Mouse (Mus musculus): ENCODE results near the gene Cfap221. TPM values are rescaled to one million over a fixed set of nuclear protein-coding genes. Genes with fewer than 3 reads are reported as not detected.

The Cfap221 gene
- polyA plus RNA-seq, 1 experiment from 2014 or later: 0.48 TPM

- ATAC-seq (replicated peaks): no peak
- no peak overlapping the region for H3K9ac ChIP-seq
- H3K4me3 ChIP-seq: no peak overlapping the region
- no peak overlapping the region for H3K4me2 ChIP-seq
- no peak overlapping the region for H3K27ac ChIP-seq
- WGBS: 67% methylated on average over 1 of the region's 1 CpGs
- H3K27me3 ChIP-seq (replicated peaks): no peaks in the 10 kb centered on the region
- no peaks in the 10 kb centered on the region for H3K9me3 ChIP-seq
- no peaks in the 10 kb centered on the region for H3K36me3 ChIP-seq (replicated peaks)
- no peaks in the 10 kb centered on the region for H3K4me1 ChIP-seq
These were observed 67.3 kb downstream of the Cfap221 start for GRCm38 (mm10) chr1:119929715-119930114.

GRCm38 (mm10) chr1:119919299-119919698 is 77.7 kb downstream of the Cfap221 start:
- no peak for ATAC-seq (replicated peaks)
- no peak overlapping the region for H3K27ac ChIP-seq
- no peak overlapping the region for H3K9ac ChIP-seq
- H3K4me1 ChIP-seq: no peaks in the 10 kb centered on the region
- H3K36me3 ChIP-seq (replicated peaks): no peaks in the 10 kb centered on the region
- H3K9me3 ChIP-seq: no peaks in the 10 kb centered on the region
- no peak overlapping the region for H3K4me3 ChIP-seq
- no peak overlapping the region for H3K4me2 ChIP-seq
- no peaks in the 10 kb centered on the region for H3K27me3 ChIP-seq (replicated peaks)
- WGBS: 60% methylated on average over 4 of the region's 4 CpGs

- WGBS: 86% methylated on average over 5 of the region's 5 CpGs
- peaks cover 8% of the 10 kb centered on the region for H3K4me1 ChIP-seq
These were observed 80.1 kb downstream of the Cfap221 start for GRCm38 (mm10) chr1:119916823-119917371.

DNA sequence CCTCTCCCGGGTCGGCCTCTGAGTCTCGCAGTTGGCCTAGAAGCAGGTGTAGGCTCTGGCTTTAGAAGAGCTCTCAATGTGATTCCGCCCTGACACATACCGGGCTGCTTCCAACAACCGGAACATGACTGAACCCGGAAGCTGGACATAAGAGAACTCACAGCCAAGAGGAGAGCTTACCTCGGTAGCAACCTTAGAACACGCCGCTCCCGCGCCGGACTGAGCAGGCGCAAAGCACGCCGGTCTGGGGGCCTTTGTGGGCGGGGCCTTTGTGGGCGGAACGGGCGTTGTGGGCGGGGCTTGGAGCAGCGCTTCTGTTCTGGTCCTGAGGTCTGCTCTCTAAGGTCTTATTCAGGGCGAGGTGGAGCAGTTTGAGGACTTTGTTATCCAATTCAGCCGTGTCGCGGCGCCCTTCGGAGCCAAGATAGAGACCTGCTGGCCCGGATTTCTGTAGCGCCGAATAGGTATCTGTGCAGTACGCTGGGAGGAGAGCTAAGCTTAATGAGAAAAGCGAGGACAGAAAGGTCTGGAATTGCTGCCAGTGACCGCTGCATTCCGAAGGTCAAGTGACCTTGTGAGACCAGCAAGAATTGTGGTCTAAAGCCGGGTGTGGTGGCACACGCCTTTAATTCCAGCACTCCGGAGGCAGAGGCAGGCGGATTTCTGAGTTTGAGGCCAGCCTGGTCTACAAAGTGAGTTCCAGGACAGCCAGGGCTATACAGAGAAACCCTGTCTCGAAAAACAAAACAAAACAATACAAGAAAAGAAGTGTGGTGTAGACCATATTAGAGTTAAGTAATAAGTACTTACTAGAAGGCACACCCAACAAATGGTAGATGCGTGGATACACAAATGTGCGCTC is 83.8 kb downstream of the Cfap221 start, which contains the start of gene Tmem177:
Gene Tmem177, minus strand, starts transcription at position 256 of the 862 bp plus-strand sequence.
- H3K9me3 ChIP-seq: no peaks in the 10 kb centered on the region
- peak within 1 kb of the TSS; percentile 49 for H3K4me3 ChIP-seq
- H3K4me1 ChIP-seq: peaks cover 9% of the 10 kb centered on the region
- peak within 1 kb of the TSS; percentile 57 for H3K4me2 ChIP-seq
- no peaks in the 10 kb centered on the region for H3K27me3 ChIP-seq (replicated peaks)
- peak within 1 kb of the TSS; percentile 49 for H3K9ac ChIP-seq
- H3K36me3 ChIP-seq (replicated peaks): no peaks in the 10 kb centered on the region
- WGBS: 10% methylated on average over 42 of the region's 42 CpGs
- peak; percentile 98 for ATAC-seq (replicated peaks)
- peak within 1 kb of the TSS; percentile 67 for H3K27ac ChIP-seq

More at GRCm38 (mm10) chr1:119916823-119917371, 80.1 kb downstream of the Cfap221 start:
- H3K4me2 ChIP-seq: no peak overlapping the region
- no peak overlapping the region for H3K9ac ChIP-seq
- H3K4me3 ChIP-seq: no peak overlapping the region
- no peaks in the 10 kb centered on the region for H3K36me3 ChIP-seq (replicated peaks)
- H3K27ac ChIP-seq: no peak overlapping the region
- H3K27me3 ChIP-seq (replicated peaks): no peaks in the 10 kb centered on the region
- no peaks in the 10 kb centered on the region for H3K9me3 ChIP-seq
- no peak for ATAC-seq (replicated peaks)

DNA sequence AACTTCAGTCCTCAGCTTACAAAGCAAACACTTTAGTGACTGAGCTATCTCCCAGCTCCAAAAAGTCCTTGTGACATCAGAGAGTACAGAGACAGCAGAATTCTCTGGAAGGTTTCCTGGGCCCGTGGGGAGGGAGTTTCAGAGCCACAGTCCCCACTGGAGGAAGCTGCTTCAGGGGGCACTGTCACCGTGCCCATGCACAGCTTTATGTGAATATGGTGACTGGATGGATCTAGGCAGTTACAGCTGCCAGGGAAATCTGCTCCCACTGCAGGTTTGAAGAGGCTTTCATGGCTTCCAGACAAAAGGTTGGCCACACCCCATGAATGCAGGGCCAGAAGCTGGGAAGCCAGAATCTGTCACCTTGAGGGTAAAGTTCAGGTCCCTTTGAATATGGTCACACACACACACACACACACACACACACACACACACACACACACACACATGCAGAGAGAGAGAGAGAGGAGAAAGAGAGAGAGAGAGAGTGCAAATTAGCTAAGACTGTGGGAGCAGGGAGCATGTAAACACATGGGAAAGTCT is 89.8 kb downstream of the Cfap221 start:
- WGBS: 67% methylated on average over 2 of the region's 2 CpGs

DNA sequence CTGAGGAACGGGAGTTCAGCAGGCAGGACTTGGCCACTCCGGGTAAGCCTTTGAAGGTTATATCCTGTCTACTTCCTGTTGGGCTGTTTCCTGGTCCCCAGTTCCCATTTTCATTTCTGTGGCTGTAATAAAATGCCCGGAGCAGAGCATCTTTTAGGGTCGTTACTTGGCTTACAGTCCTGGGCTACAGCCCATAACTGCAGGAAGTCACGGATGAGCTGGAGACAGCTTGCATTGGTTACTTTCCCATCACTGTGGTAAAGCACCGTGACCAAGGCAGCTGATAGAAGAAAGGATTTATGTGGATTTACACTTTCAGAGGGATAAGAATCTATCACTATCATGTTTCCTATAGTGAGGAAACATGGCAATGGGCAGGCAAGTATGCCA is 93.8 kb downstream of the Cfap221 start:
- Histone ChIP-seq H3K27ac (peak overlapping the region; percentile 58; the same call in 1 of the 2 replicates), H3K9ac (no peak overlapping the region), H3K9me3 (no peaks in the 10 kb centered on the region), H3K36me3 (replicated peaks) (no peaks in the 10 kb centered on the region), H3K4me3 (no peak overlapping the region), H3K27me3 (replicated peaks) (no peaks in the 10 kb centered on the region), H3K4me1 (peaks cover 16% of the 10 kb centered on the region), H3K4me2 (no peak overlapping the region)
- 54% methylated on average over 6 of the region's 6 CpGs for WGBS
- ATAC-seq (replicated peaks): no peak

More for the DNA sequence above, 89.8 kb downstream of the Cfap221 start:
- no peaks in the 10 kb centered on the region for H3K36me3 ChIP-seq (replicated peaks)
- H3K27me3 ChIP-seq (replicated peaks): no peaks in the 10 kb centered on the region
- peaks cover 11% of the 10 kb centered on the region for H3K4me1 ChIP-seq
- no peak overlapping the region for H3K27ac ChIP-seq
- H3K4me2 ChIP-seq: no peak overlapping the region
- no peak overlapping the region for H3K9ac ChIP-seq
- no peak overlapping the region for H3K4me3 ChIP-seq
- H3K9me3 ChIP-seq: no peaks in the 10 kb centered on the region
- ATAC-seq (replicated peaks): no peak

DNA sequence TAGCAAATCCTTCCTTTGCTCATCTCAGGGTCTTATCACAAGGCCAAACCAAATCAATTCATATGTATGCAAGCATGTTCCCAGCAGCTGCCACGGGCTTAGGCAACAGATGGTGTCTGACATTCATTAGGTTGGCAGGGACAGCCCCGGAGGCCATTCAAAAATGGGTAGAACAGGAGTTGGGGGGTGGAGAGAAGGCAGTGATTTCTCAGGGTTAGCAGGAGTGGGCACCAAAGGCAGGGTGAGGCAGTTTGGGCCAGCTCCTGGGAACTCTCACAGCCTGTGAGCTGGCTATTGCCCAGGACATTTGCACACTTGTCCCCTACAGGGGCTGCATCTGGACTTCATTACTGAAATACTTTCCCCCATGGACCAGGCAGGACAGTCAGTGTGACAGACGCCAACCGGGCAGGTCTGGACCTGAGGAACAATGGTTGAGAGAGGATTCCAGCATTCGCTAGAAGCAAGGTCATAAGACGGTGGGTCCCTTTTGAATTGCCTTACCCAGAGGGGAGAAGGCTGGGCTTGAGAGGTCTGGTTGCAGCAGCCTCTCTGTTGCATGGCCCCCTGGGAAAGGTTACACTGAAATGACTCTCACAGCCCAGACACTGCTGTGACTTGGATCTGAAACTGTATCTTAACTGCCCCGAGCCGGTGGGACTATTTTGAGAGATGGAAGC is 94.3 kb downstream of the Cfap221 start:
- H3K9me3 ChIP-seq: no peaks in the 10 kb centered on the region
- 26% methylated on average over 8 of the region's 8 CpGs for WGBS
- ATAC-seq (replicated peaks): peak; percentile 83
- H3K4me2 ChIP-seq: no peak overlapping the region
- no peak overlapping the region for H3K4me3 ChIP-seq
- no peaks in the 10 kb centered on the region for H3K36me3 ChIP-seq (replicated peaks)
- H3K27ac ChIP-seq: peak overlapping the region; percentile 58
- H3K4me1 ChIP-seq: peaks cover 16% of the 10 kb centered on the region
- no peak overlapping the region for H3K9ac ChIP-seq
- H3K27me3 ChIP-seq (replicated peaks): no peaks in the 10 kb centered on the region

GRCm38 (mm10) chr1:119899195-119900123 is 97.6 kb downstream of the Cfap221 start:
- peak; percentile 78 for ATAC-seq (replicated peaks)
- peaks cover 16% of the 10 kb centered on the region for H3K4me1 ChIP-seq
- 74% methylated on average over 11 of the region's 11 CpGs for WGBS
- H3K27ac ChIP-seq: no peak overlapping the region
- no peak overlapping the region for H3K4me3 ChIP-seq
- H3K9ac ChIP-seq: no peak overlapping the region
- H3K36me3 ChIP-seq (replicated peaks): no peaks in the 10 kb centered on the region
- H3K4me2 ChIP-seq: no peak overlapping the region
- no peaks in the 10 kb centered on the region for H3K27me3 ChIP-seq (replicated peaks)
- no peaks in the 10 kb centered on the region for H3K9me3 ChIP-seq

GRCm38 (mm10) chr1:119894936-119895335 is 102.1 kb downstream of the Cfap221 start:
- no peak overlapping the region for H3K27ac ChIP-seq
- no peak overlapping the region for H3K4me2 ChIP-seq
- H3K36me3 ChIP-seq (replicated peaks): no peaks in the 10 kb centered on the region
- no peak overlapping the region for H3K4me3 ChIP-seq
- H3K27me3 ChIP-seq (replicated peaks): no peaks in the 10 kb centered on the region
- no peaks in the 10 kb centered on the region for H3K9me3 ChIP-seq
- ATAC-seq (replicated peaks): no peak
- H3K4me1 ChIP-seq: peaks cover 5% of the 10 kb centered on the region
- WGBS: 23% methylated on average over 6 of the region's 6 CpGs
- no peak overlapping the region for H3K9ac ChIP-seq

DNA sequence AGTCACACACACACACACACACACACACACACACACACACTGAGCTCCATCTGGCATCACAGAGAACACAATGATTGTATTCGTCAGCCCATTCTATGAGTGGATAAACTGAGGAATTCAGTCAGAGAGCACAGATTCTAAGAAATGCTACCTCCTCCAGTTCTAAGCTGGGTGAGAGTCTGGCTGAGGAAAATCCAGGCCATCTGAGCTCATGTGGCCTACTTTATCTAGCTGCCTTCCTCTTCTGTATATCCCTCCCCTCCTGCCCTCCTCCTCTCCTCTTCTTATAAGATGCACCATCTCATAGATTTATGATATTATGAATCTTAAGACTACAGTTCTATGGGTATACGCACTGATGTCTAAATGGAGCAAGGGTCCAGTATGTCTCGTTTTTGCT is 103.4 kb downstream of the Cfap221 start:
- Histone ChIP-seq H3K27me3 (replicated peaks) (no peaks in the 10 kb centered on the region), H3K4me1 (no peaks in the 10 kb centered on the region), H3K36me3 (replicated peaks) (no peaks in the 10 kb centered on the region), H3K27ac (no peak overlapping the region), H3K9ac (no peak overlapping the region), H3K4me2 (no peak overlapping the region), H3K4me3 (no peak overlapping the region), H3K9me3 (no peaks in the 10 kb centered on the region)
- no peak for ATAC-seq (replicated peaks)
- 85% methylated on average over 3 of the region's 3 CpGs for WGBS

DNA sequence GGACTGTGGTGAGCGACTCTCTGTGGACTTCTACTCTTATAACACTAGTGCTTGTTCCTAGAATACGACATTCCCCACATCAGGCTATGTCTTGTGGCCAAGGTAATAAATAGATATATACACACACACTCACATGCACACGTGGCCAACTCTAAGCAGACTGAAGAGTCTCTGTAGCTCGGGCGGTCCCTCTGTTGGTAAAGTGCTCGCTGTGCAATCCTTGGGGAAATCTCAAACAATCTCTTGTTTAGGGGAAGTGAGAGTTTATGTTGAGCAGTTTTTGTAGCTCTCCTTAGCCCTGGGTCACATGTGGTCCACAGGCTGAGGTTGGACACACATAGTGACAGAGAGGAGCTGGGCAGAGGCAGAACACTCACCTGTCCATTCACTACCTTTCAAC is 104.1 kb downstream of the Cfap221 start:
- Histone ChIP-seq H3K9ac (no peak overlapping the region), H3K9me3 (no peaks in the 10 kb centered on the region), H3K4me2 (no peak overlapping the region), H3K27me3 (replicated peaks) (no peaks in the 10 kb centered on the region), H3K4me3 (no peak overlapping the region), H3K4me1 (no peaks in the 10 kb centered on the region), H3K27ac (no peak overlapping the region), H3K36me3 (replicated peaks) (no peaks in the 10 kb centered on the region)
- WGBS: 78% methylated on average over 6 of the region's 6 CpGs
- no peak for ATAC-seq (replicated peaks)
